In the genomic region with DNA sequence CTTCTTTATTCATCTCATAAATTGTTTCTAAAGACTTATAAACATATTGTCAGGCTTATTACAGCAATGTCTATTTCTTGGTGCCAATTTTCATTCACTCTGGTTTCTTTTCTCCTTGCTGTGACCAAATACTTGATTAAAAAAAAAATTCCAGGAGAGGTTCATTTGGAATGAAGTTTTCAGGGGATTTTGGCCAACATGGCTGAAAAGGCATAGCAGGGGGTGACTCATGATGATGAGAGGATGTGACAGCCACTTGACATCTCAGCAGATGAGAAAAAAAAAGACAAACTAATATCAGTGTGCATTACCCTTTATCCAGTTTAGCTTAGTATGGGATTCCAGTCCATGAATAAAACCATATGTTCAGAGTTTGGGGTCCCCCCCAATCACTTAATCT, we compare ENCODE assay signal across 28 mouse cellular contexts. TPM values are rescaled to one million over a fixed set of nuclear protein-coding genes. Genes with fewer than 3 reads are reported as not detected.
DNase-seq lines count a peak whose midpoint lies in the region; ATAC-seq and TF ChIP-seq lines count a peak whose summit lies in the region.
"Had no signal": no experiment of that assay in that cellular context is flagged by ENCODE, and none has a peak within 500 bp of the region (broad histone marks: within the 10 kb centered on the region; RNA-seq: fewer than 3 reads in every experiment).

No protein-coding gene starts in this region.

- no peak overlapping the region for H3K27ac ChIP-seq in hindbrain, postnatal 0 days
- no peak overlapping the region for H3K27ac ChIP-seq in hindbrain, embryonic 11.5 days (ENCODE audit: low read depth, low read length)
- no peak overlapping the region for H3K27ac ChIP-seq in midbrain, postnatal 0 days (ENCODE audit: low read depth, low read length)
- no peak overlapping the region for H3K27ac ChIP-seq in midbrain, embryonic 14.5 days (replicated peaks; ENCODE audit: low read depth, low read length)
- H3K27ac ChIP-seq in forebrain, postnatal 0 days (ENCODE audit: low read depth, low read length): no peak overlapping the region
- H3K27ac ChIP-seq: embryonic facial prominence, embryonic 13.5 days; embryonic facial prominence, embryonic 15.5 days; forebrain, embryonic 10.5 days; forebrain, embryonic 12.5 days had no signal

- no peaks in the 10 kb centered on the region for H3K4me1 ChIP-seq in hindbrain, postnatal 0 days (ENCODE audit: insufficient read depth, low read length)
- no peaks in the 10 kb centered on the region for H3K4me1 ChIP-seq in hindbrain, embryonic 11.5 days (replicated peaks; ENCODE audit: control insufficient read depth, insufficient read depth, low read length)
- H3K4me1 ChIP-seq in midbrain, postnatal 0 days (ENCODE audit: insufficient read depth, low read length): no peaks in the 10 kb centered on the region
- no peaks in the 10 kb centered on the region for H3K4me1 ChIP-seq in midbrain, embryonic 14.5 days (ENCODE audit: control insufficient read depth, insufficient read depth, low read length)
- no peaks in the 10 kb centered on the region for H3K4me1 ChIP-seq in forebrain, postnatal 0 days (ENCODE audit: insufficient read depth)
- H3K4me1 ChIP-seq: embryonic facial prominence, embryonic 13.5 days; embryonic facial prominence, embryonic 15.5 days; forebrain, embryonic 10.5 days; forebrain, embryonic 12.5 days had no signal

- H3K9ac ChIP-seq in hindbrain, postnatal 0 days (replicated peaks; ENCODE audit: low read length): no peak overlapping the region
- H3K9ac ChIP-seq in hindbrain, embryonic 11.5 days (ENCODE audit: low read depth, low read length): no peak overlapping the region
- no peak overlapping the region for H3K9ac ChIP-seq in midbrain, postnatal 0 days (replicated peaks; ENCODE audit: low read length, poor library complexity, severe bottlenecking)
- H3K9ac ChIP-seq in midbrain, embryonic 14.5 days (replicated peaks; ENCODE audit: low read length): no peak overlapping the region
- no peak overlapping the region for H3K9ac ChIP-seq in forebrain, postnatal 0 days
- H3K9ac ChIP-seq: embryonic facial prominence, embryonic 13.5 days; embryonic facial prominence, embryonic 15.5 days; forebrain, embryonic 12.5 days had no signal

- TF ChIP-seq CTCF in hindbrain, postnatal 0 days (IDR thresholded peaks at IDR 0.05; ENCODE audit: low read depth): no peak
- TF ChIP-seq CTCF in midbrain, postnatal 0 days (IDR thresholded peaks at IDR 0.05): no peak
- TF ChIP-seq CTCF in forebrain, postnatal 0 days (IDR thresholded peaks at IDR 0.05; ENCODE audit: low read depth): no peak

- peak; percentile 76 to 80 for DNase-seq in cerebellum, postnatal 10 days
- no peak for DNase-seq in cerebellum, adult 11-12 months
- DNase-seq in hindbrain, postnatal 0 days (ENCODE audit: low spot score): peak; percentile 47
- no peak for DNase-seq in hindbrain, embryonic 11.5 days (ENCODE audit: low spot score)
- DNase-seq in midbrain, postnatal 0 days (ENCODE audit: low spot score): peak; percentile 53
- DNase-seq in midbrain, embryonic 14.5 days: no peak
- DNase-seq in retina, postnatal 1 day: peak; percentile 45
- DNase-seq in forebrain, postnatal 0 days: no peak
- DNase-seq: adrenal gland, adult 2 months; adrenal gland, postnatal 10 days; adrenal gland, postnatal 25 days; B cell, adult 2 months; cerebellum, adult 11 months; cerebellum, adult 2 months; cerebellum, adult 9-10 months; cerebellum, postnatal 36 days; embryo, embryonic 11 days had no signal

- H3K4me3 ChIP-seq in hindbrain, postnatal 0 days (ENCODE audit: low read length): no peak overlapping the region
- no peak overlapping the region for H3K4me3 ChIP-seq in hindbrain, embryonic 11.5 days (ENCODE audit: low read depth, low read length)
- H3K4me3 ChIP-seq in midbrain, postnatal 0 days (ENCODE audit: low read depth, low read length): no peak overlapping the region
- H3K4me3 ChIP-seq in midbrain, embryonic 14.5 days (replicated peaks; ENCODE audit: low read depth, low read length): no peak overlapping the region
- H3K4me3 ChIP-seq in forebrain, postnatal 0 days (ENCODE audit: low read depth, low read length): no peak overlapping the region
- H3K4me3 ChIP-seq: embryonic facial prominence, embryonic 13.5 days; embryonic facial prominence, embryonic 15.5 days; erythroblast, embryonic 14.5 days; forebrain, embryonic 10.5 days; forebrain, embryonic 12.5 days had no signal

- H3K27me3 ChIP-seq in hindbrain, postnatal 0 days (ENCODE audit: insufficient read depth, low read length): no peaks in the 10 kb centered on the region
- no peaks in the 10 kb centered on the region for H3K27me3 ChIP-seq in hindbrain, embryonic 11.5 days (ENCODE audit: control insufficient read depth, insufficient read depth, low read length)
- H3K27me3 ChIP-seq in midbrain, postnatal 0 days (ENCODE audit: insufficient read depth, low read length): no peaks in the 10 kb centered on the region
- H3K27me3 ChIP-seq in midbrain, embryonic 14.5 days (ENCODE audit: control insufficient read depth, insufficient read depth, low read length): no peaks in the 10 kb centered on the region
- no peaks in the 10 kb centered on the region for H3K27me3 ChIP-seq in forebrain, postnatal 0 days (ENCODE audit: insufficient read depth, low read length)
- H3K27me3 ChIP-seq: CH12.LX; embryonic facial prominence, embryonic 13.5 days; embryonic facial prominence, embryonic 15.5 days; forebrain, embryonic 12.5 days had no signal

- ATAC-seq in hindbrain, postnatal 0 days: no peak
- no peak for ATAC-seq in hindbrain, embryonic 11.5 days (ENCODE audit: low FRiP score)
- ATAC-seq in midbrain, postnatal 0 days (ENCODE audit: low FRiP score): no peak
- no peak for ATAC-seq in midbrain, embryonic 14.5 days (ENCODE audit: low FRiP score, low TSS enrichment)
- no peak for ATAC-seq in forebrain, postnatal 0 days
- ATAC-seq: CD4-positive, CD25-positive, alpha-beta regulatory T cell, adult 4 months; forebrain, embryonic 14.5 days; forebrain, embryonic 16.5 days had no signal

- no peaks in the 10 kb centered on the region for H3K36me3 ChIP-seq in hindbrain, postnatal 0 days (ENCODE audit: insufficient read depth, low read length)
- no peaks in the 10 kb centered on the region for H3K36me3 ChIP-seq in hindbrain, embryonic 11.5 days (ENCODE audit: control insufficient read depth, insufficient read depth, low read length)
- H3K36me3 ChIP-seq in midbrain, postnatal 0 days (ENCODE audit: insufficient read depth, low read length): no peaks in the 10 kb centered on the region
- H3K36me3 ChIP-seq in midbrain, embryonic 14.5 days (ENCODE audit: control insufficient read depth, insufficient read depth, low read length): no peaks in the 10 kb centered on the region
- no peaks in the 10 kb centered on the region for H3K36me3 ChIP-seq in forebrain, postnatal 0 days (ENCODE audit: insufficient read depth)
- H3K36me3 ChIP-seq: embryonic facial prominence, embryonic 13.5 days; embryonic facial prominence, embryonic 15.5 days; forebrain, embryonic 10.5 days; forebrain, embryonic 12.5 days; G1E had no signal

- H3K4me2 ChIP-seq in hindbrain, postnatal 0 days (ENCODE audit: low read depth, low read length): no peak overlapping the region
- H3K4me2 ChIP-seq in hindbrain, embryonic 11.5 days (replicated peaks; ENCODE audit: low read depth, low read length): no peak overlapping the region
- no peak overlapping the region for H3K4me2 ChIP-seq in midbrain, postnatal 0 days (ENCODE audit: low read depth, low read length, poor library complexity, severe bottlenecking)
- H3K4me2 ChIP-seq in midbrain, embryonic 14.5 days (ENCODE audit: low read length): no peak overlapping the region
- no peak overlapping the region for H3K4me2 ChIP-seq in forebrain, postnatal 0 days (ENCODE audit: low read depth)
- H3K4me2 ChIP-seq: embryonic facial prominence, embryonic 13.5 days; embryonic facial prominence, embryonic 15.5 days; forebrain, embryonic 12.5 days had no signal

- no peaks in the 10 kb centered on the region for H3K9me3 ChIP-seq in hindbrain, postnatal 0 days (ENCODE audit: low read length)
- no peaks in the 10 kb centered on the region for H3K9me3 ChIP-seq in hindbrain, embryonic 11.5 days (ENCODE audit: control insufficient read depth, low read length)
- no peaks in the 10 kb centered on the region for H3K9me3 ChIP-seq in midbrain, postnatal 0 days (ENCODE audit: low read length)
- H3K9me3 ChIP-seq in midbrain, embryonic 14.5 days (ENCODE audit: control insufficient read depth, low read length): no peaks in the 10 kb centered on the region
- H3K9me3 ChIP-seq in forebrain, postnatal 0 days (ENCODE audit: low read length): no peaks in the 10 kb centered on the region
- H3K9me3 ChIP-seq: embryonic facial prominence, embryonic 13.5 days; embryonic facial prominence, embryonic 15.5 days; forebrain, embryonic 10.5 days; forebrain, embryonic 12.5 days had no signal

RNA-seq across cellular contexts. Expression of gene Gm11232, which starts 28.4 kb away (rescaled TPM):
- total RNA-seq in hindbrain, postnatal 0 days (2014; rRNA removed): 0.79 TPM in 1 of 2 replicates, not detected in the other
- not detected in 2 replicates for polyA plus RNA-seq in hindbrain, postnatal 0 days (2015; fragmentation: Nextera tagmentation; extraction: Ambion mirVana)
- not detected in 2 replicates for polyA plus RNA-seq in hindbrain, embryonic 11.5 days (2014; fragmentation: Nextera tagmentation; extraction: Ambion mirVana)
- total RNA-seq in midbrain, postnatal 0 days (2014; rRNA removed): 2.2 TPM in 1 of 2 replicates, not detected in the other
- not detected in 2 replicates for polyA plus RNA-seq in midbrain, postnatal 0 days (2015; fragmentation: Nextera tagmentation; extraction: Ambion mirVana)
- not detected in 2 replicates for polyA plus RNA-seq in midbrain, embryonic 14.5 days (2014; fragmentation: Nextera tagmentation; extraction: Ambion mirVana)
- total RNA-seq in forebrain, postnatal 0 days (2014; rRNA removed): 6.7 TPM in 1 of 2 replicates, not detected in the other
- polyA plus RNA-seq in forebrain, postnatal 0 days (2015; fragmentation: Nextera tagmentation; extraction: Ambion mirVana): not detected in 2 replicates
- total RNA-seq: adrenal gland, adult 2 months; adrenal gland, postnatal 10 days; adrenal gland, postnatal 25 days; CH12.LX; common myeloid progenitor, adult 5-6 weeks had no signal
- polyA plus RNA-seq: adrenal gland, adult 2 months; CD4-positive, CD25-positive, alpha-beta regulatory T cell, adult 4 months; cerebellum, adult 2 months; embryonic facial prominence, embryonic 13.5 days; embryonic facial prominence, embryonic 15.5 days; erythroblast, embryonic 14.5 days; forebrain, embryonic 10.5 days; forebrain, embryonic 12.5 days; forebrain, embryonic 14.5 days; forebrain, embryonic 16.5 days; G1E had no signal

Comparison
In these comparisons a context has a peak if more than half of its experiments do, and no peak if none do; other contexts are left out.
1. DNase-seq: peak in cerebellum, postnatal 10 days (2 of 2), hindbrain, postnatal 0 days (single experiment), midbrain, postnatal 0 days (single experiment) and retina, postnatal 1 day (single experiment); none in cerebellum, adult 11-12 months (single experiment), hindbrain, embryonic 11.5 days (single experiment), midbrain, embryonic 14.5 days (single experiment) and forebrain, postnatal 0 days (single experiment).